Mouse (Mus musculus): ENCODE results near the gene Ndc1. TPM values are rescaled to one million over a fixed set of nuclear protein-coding genes. Genes with fewer than 3 reads are reported as not detected.

The Ndc1 gene
- polyA plus RNA-seq (2012): 5.1 and 7.0 TPM in 2 replicates

DNA sequence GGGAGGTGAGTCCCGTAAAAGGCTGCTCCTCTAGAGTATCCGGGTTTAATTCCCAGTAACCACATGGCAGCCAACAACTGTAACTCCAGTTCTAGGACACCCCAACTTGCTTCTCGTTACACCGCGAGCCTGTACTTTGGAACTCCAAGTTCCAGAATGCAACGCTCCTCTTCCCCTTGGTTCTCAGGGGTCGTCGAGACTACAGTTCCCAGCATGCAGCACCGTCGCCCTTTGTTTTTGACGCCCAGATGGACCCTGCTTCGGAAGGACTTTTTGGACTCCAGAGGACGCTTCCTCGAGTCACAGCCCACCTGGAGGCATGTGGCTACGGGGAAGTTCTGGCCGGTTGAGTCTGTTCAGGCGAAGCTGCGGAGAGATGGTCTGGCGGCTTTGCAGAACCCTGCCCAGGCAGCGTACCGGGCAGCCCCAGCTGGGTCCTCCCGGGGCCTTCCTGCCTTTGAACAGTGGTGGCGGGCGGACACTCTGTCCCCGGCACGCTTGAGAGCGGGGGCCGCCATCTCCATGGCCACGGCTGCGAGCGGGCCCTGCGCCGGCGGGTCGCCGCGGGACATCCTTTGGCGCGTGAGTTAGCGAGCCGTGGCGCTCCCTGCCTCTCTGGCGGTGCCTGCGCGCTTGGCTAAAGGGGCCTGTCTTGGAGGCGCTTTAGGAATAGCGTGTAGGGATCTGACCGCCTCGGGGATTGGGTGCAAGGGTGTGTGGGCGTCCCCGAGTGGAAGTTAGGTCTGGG, at the start of gene Ndc1:
TSS of gene Ndc1 (plus strand) at position 218 of the 748 bp plus-strand sequence.

DNA sequence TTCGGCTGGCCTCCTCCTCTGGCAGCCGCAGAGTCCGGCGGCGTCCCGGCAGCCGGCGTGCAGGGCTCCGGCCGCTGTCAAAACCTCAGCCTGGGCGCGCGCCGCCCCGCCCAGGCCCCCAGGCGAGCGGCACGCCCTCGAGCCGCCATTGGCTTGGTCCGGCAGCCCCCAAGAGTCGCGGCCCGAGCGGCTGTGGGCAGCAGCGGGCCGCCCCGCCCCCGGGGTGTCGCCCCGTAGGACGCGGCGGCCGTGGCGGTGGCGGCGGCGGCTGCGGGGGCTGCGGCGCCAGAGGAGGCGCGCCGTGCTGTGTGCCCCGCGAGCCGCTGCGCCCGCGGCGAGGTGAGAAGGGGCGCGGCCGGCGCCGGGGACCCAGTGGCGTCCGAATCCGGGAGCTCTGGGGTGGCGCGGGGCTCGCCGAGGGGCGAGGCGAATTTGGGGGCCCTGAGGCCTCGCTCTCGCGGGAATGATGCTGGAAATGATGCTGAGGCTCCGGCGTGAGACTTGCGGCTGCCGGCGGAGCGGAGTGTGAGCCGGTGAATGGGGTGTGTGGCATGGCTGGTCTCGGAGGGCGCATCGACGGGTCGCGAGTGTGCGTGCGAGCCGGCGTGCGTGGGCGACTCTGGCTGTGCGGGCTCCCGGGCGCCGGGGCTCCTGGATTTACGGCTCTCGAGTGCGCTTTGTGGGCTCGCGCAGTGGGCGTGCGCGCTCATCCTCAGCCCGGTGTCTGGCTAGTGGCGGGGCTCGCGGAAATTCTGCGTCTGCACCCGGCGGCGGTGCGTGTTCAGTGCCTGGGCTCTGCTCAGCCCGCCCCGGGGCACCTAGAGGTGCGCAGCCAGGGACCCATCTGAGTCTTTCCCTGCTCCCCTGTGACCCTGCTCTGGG, 67.0 kb downstream of the Ndc1 start, which contains the start of gene Glis1:
TSS of gene Glis1 (plus strand) at position 236 of the 882 bp plus-strand sequence.

Other genes with a start within 250 kb of the Ndc1 start
- 141 and 151 TPM in 2 replicates for gene Tmem59, start 189.4 kb upstream of the Ndc1 start, polyA plus RNA-seq (2012)
- 23.4 and 25.8 TPM in 2 replicates for gene Tceanc2, start 188.7 kb upstream of the Ndc1 start, polyA plus RNA-seq (2012)
- gene Ldlrad1, start 158.6 kb upstream of the Ndc1 start, polyA plus RNA-seq (2012): not detected in 2 replicates
- 6.5 TPM in 2 replicates for gene Lrrc42, start 114.3 kb upstream of the Ndc1 start, polyA plus RNA-seq (2012)
- gene Hspb11, start 114.2 kb upstream of the Ndc1 start, polyA plus RNA-seq (2012): 3.8 and 5.1 TPM in 2 replicates
- not detected in 2 replicates for gene Dio1, start 60.6 kb upstream of the Ndc1 start, polyA plus RNA-seq (2012)
- 19.4 and 19.6 TPM in 2 replicates for gene Yipf1, start 53.4 kb upstream of the Ndc1 start, polyA plus RNA-seq (2012)
- 0.56 and 1.2 TPM in 2 replicates for gene Glis1, start 66.8 kb downstream of the Ndc1 start, polyA plus RNA-seq (2012)